Comparison of ENCODE assay signal across 9 mouse cellular contexts in genomic region chr11:33962688-33963407, GRCm38 (mm10). TPM values are rescaled to one million over a fixed set of nuclear protein-coding genes. Genes with fewer than 3 reads are reported as not detected.
A peak's percentile ranks its signal among the peaks of the same experiment; 100 is the strongest.
DNase-seq lines count a peak whose midpoint lies in the region; ATAC-seq and TF ChIP-seq lines count a peak whose summit lies in the region.
"Had no signal": no experiment of that assay in that cellular context is flagged by ENCODE, and none has a peak within 500 bp of the region (broad histone marks: within the 10 kb centered on the region; RNA-seq: fewer than 3 reads in every experiment).

TSS of gene Kcnmb1 (plus strand) at chr11:33963013.

- no peaks in the 10 kb centered on the region for H3K27me3 ChIP-seq in embryonic facial prominence, embryonic 12.5 days
- no peaks in the 10 kb centered on the region for H3K27me3 ChIP-seq in intestine, postnatal 0 days (replicated peaks; ENCODE audit: control insufficient read depth, insufficient read depth, low read length)

- TF ChIP-seq CTCF in intestine, postnatal 0 days (IDR thresholded peaks at IDR 0.05; ENCODE audit: low read depth) = no peak
- TF ChIP-seq CTCF in layer of hippocampus, adult 2 months (conservative IDR thresholded peaks at IDR 0.05) = no peak

- H3K9ac ChIP-seq in embryonic facial prominence, embryonic 12.5 days = no peak within 1 kb of the TSS
- H3K9ac ChIP-seq in intestine, postnatal 0 days (ENCODE audit: low read depth, low read length) = no peak within 1 kb of the TSS

- no peak within 1 kb of the TSS for H3K4me3 ChIP-seq in embryonic facial prominence, embryonic 12.5 days
- H3K4me3 ChIP-seq in intestine, postnatal 0 days (ENCODE audit: low read depth, low read length) = no peak within 1 kb of the TSS
- no peak within 1 kb of the TSS for H3K4me3 ChIP-seq in layer of hippocampus, adult 2 months

- H3K27ac ChIP-seq in embryonic facial prominence, embryonic 12.5 days = no peak within 1 kb of the TSS
- no peak within 1 kb of the TSS; the same call in 1 of the 2 replicates for H3K27ac ChIP-seq in intestine, postnatal 0 days (ENCODE audit: low read depth, low read length)
- no peak within 1 kb of the TSS for H3K27ac ChIP-seq in layer of hippocampus, adult 2 months

- WGBS in embryonic facial prominence, embryonic 12.5 days = 35% methylated on average over 6 of the region's 6 CpGs
- WGBS in intestine, postnatal 0 days = 24% methylated on average over 6 of the region's 6 CpGs

- no peaks in the 10 kb centered on the region for H3K9me3 ChIP-seq in embryonic facial prominence, embryonic 12.5 days
- H3K9me3 ChIP-seq in intestine, postnatal 0 days (ENCODE audit: control insufficient read depth) = no peaks in the 10 kb centered on the region

- H3K4me1 ChIP-seq in embryonic facial prominence, embryonic 12.5 days = peaks cover 10% of the 10 kb centered on the region; the same call in 1 of the 2 replicates
- no peaks in the 10 kb centered on the region for H3K4me1 ChIP-seq in intestine, postnatal 0 days (replicated peaks; ENCODE audit: control insufficient read depth, insufficient read depth, low read length)

- no peak within 1 kb of the TSS for H3K4me2 ChIP-seq in embryonic facial prominence, embryonic 12.5 days (replicated peaks)
- 0 out of 2 replicates have a peak within 1 kb of the TSS, but pooled peaks have one; percentile 17 for H3K4me2 ChIP-seq in intestine, postnatal 0 days (replicated peaks; ENCODE audit: low read depth)
- H3K4me2 ChIP-seq: liver, embryonic 11.5 days had no signal

- DNase-seq in frontal cortex, postnatal 25 days (ENCODE audit: low spot score in 2 of 2) = no peak
- peak; percentile 65 for DNase-seq in lung, postnatal 10 days
- DNase-seq in layer of hippocampus, adult 2 months (ENCODE audit: low spot score in 2 of 2) = no peak
- no peak for DNase-seq in thymus, postnatal 14 days
- DNase-seq in frontal cortex, adult 2 months (ENCODE audit: extremely low spot score in 1 of 2, low spot score in 1 of 2) = no peak

- 0 out of 2 replicates have a peak, but pooled peaks have one; percentile 9 for ATAC-seq in frontal cortex, adult (ENCODE audit: low TSS enrichment)
- ATAC-seq in embryonic facial prominence, embryonic 12.5 days (ENCODE audit: insufficient number of reproducible peaks, insufficient read depth, low FRiP score, low TSS enrichment) = 0 out of 2 replicates have a peak, but pooled peaks have one; percentile 9
- ATAC-seq in intestine, postnatal 0 days = peak; percentile 56

- no peaks in the 10 kb centered on the region for H3K36me3 ChIP-seq in embryonic facial prominence, embryonic 12.5 days
- no peaks in the 10 kb centered on the region for H3K36me3 ChIP-seq in intestine, postnatal 0 days (ENCODE audit: control insufficient read depth, insufficient read depth)

RNA-seq across cellular contexts. Expression of gene Kcnmb1, which starts in this region (rescaled TPM):
- polyA plus RNA-seq in embryonic facial prominence, embryonic 12.5 days (2016; fragmentation: Nextera tagmentation; extraction: Ambion mirVana) = 0.06 and 0.13 TPM in 2 replicates
- polyA plus RNA-seq in intestine, postnatal 0 days (2015; fragmentation: Nextera tagmentation; extraction: Ambion mirVana) = 1.8 and 1.9 TPM in 2 replicates
- under 1 TPM; 0.41 to 0.42 TPM for total RNA-seq in layer of hippocampus, adult 2 months (2021)
- polyA plus RNA-seq in frontal cortex, adult 2 months (2012; rRNA removed) = 0.29 and 0.58 TPM in 2 replicates

Comparison
In these comparisons a context has a peak if more than half of its experiments do, and no peak if none do; other contexts are left out.
1. Peak in ATAC-seq in embryonic facial prominence, embryonic 12.5 days; RNA of the gene not detected or under 1 TPM.